Mouse (Mus musculus) T-helper 1 cell (primary cell): ENCODE data around the gene Serp2.

Experiments
- in situ Hi-C: fragments of 300-600 bp; cut with MboI, MseI; formaldehyde crosslinking; loops from one replicate; pipeline ENCODE4 v1.15.1; 2025; ENCODE audit warnings: high pct_unique_total_duplicates

Gene Serp2

GRCm38 (mm10) chr14:76498210-76498609, 58.5 kb downstream of the Serp2 start:
- in situ Hi-C loops: no loop called here

GRCm38 (mm10) chr14:76497187-76497586, 59.5 kb downstream of the Serp2 start:
- in situ Hi-C loops: no loop called here

- in situ Hi-C loops: no loop called here
Observed at GRCm38 (mm10) chr14:76495022-76495421, 61.7 kb downstream of the Serp2 start.

- in situ Hi-C loops: loop anchor here (10.0 kb wide), 1 partner anchor 396 kb away; no protein-coding TSS in a partner anchor
Observed at GRCm38 (mm10) chr14:76489128-76489527, 67.6 kb downstream of the Serp2 start.

- in situ Hi-C loops: loop anchor here (10.0 kb wide), 1 partner anchor 396 kb away; no protein-coding TSS in a partner anchor
Observed at GRCm38 (mm10) chr14:76488101-76489044, 68.3 kb downstream of the Serp2 start.

GRCm38 (mm10) chr14:76487609-76488008, 69.1 kb downstream of the Serp2 start:
- in situ Hi-C loops: loop anchor here (10.0 kb wide), 1 partner anchor 397 kb away; no protein-coding TSS in a partner anchor

GRCm38 (mm10) chr14:76483701-76484100, 73.0 kb downstream of the Serp2 start:
- in situ Hi-C loops: loop anchor here (5.0 to 10.0 kb wide), 2 partner anchors 401 to 524 kb away; no protein-coding TSS in a partner anchor
